Mouse (Mus musculus) T-helper 17 cell (primary cell): ENCODE measurements around the gene Celf5.

ENCODE experiments used
- in situ Hi-C, 2 experiments: fragments of 300-600 bp; cut with MboI, MseI; formaldehyde crosslinking; loops; 1 replicate in 1 of 2; 2 replicates in 1 of 2; pipeline ENCODE4 v1.15.1; 2025; ENCODE audit warnings: high pct_unique_total_duplicates in 2 of 2

Celf5 gene

DNA sequence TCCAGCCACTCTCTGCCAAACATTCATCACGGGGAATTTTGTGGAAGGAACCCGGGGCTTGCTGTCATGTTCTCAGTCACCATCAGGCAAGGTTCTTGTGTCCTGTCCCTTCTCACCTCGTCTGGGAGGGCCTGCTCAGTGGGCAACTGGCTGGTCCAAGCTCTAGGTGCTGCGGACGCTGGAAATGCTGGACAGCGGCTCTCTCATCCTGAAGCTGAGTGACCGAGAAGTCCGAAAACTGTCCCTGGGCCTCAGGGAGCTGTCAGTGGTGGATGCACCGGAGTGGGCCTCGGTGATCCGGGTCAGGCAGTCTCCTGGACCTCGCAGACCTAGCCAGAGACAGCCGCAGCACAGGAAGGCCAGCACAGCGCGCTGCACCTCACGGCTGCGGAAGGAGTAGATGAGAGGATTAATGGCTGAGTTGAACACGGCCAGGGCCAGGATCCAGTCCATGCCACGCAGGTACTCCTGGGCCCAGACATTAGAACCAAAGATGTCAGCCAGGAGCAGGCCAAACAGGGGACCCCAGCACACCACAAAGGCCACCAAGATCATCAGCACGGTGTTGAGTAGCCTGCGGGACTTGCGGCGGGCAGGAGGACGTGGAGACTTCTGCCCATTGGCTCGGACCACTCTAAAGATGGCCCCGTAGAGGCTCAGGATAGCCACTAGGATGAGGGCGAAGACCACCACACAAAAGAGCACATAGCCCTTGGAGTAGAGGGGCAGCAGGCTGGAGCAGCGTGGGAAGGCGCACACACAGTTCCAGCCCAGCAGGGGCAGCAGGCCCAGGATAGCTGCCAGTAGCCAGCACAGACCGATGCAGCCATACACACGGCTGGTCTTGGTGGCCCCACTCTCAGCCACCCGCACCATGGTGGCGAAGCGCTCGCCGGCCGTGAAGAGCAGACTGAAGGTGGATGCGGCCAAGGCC lies 16.1 kb upstream of the Celf5 start:
- in situ Hi-C loops: no loop called here

DNA sequence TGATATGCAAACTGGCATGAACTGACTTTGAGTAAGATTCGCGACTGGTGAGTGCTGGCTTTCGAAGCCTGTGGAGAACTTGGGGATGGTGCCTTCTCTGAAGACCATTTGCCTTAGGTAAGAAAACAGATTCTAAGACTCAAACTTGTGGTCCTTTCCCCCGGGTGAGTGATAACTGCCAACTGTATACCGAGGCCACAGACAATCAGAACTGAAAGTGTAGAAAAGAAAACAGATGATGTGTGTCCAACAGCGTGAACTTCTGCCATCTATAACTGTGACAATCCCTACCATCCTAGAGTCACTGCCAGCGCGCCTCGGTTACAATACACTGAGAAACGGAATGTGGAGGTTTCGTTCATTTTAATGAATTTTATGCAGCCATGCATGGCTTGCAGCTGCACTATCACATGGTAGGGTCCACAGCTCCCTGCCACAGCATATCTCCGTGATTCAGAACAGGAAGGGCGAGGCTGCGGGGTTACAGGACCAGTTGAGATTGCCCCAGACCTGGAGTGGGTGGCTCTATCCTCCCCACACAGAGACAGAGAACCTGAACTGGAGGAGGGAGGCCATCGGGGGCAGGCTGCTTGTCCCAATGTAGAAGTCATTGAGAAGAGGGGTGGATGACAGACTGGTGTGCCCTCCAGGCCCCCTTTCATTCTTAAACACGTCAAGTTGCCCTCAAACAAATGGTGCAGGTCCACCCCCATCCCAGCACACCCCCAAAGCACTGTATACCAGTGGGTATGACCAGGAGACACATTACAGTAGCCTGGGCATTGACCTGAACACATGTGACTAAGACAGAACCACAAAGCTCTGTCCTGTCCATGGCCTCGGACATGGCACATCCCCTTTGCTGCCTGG lies 15.1 kb upstream of the Celf5 start:
- in situ Hi-C loops: no loop called here

DNA sequence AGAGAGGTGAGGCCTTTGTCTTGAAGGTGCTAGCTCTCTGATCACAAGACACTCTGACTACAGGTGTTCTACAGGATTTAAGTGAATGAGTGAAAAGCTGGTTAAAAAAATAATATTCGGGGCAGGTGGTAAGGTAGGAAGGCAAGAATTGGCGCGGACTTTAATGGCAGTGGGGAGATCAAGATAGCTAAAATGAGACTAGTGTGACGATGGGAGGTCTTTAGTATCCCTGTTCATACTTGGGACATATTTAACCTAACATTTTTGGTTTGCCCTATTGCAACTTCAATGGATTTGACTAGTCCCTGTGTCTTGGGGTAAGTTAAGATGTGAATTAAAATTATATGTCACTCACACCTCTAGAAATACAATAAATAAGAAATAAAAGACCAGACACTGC lies 14.5 kb upstream of the Celf5 start:
- in situ Hi-C loops: no loop called here

GRCm38 (mm10) chr10:81496264-81496901 lies 13.9 kb upstream of the Celf5 start, which contains the start of gene Ncln:
Gene Ncln, minus strand, starts transcription at chr10:81496392.
- in situ Hi-C loops: no loop called here

- in situ Hi-C loops: no loop called here
These were observed 13.2 kb upstream of the Celf5 start for GRCm38 (mm10) chr10:81495616-81496263.

GRCm38 (mm10) chr10:81495151-81495550 lies 12.6 kb upstream of the Celf5 start:
- in situ Hi-C loops: no loop called here

GRCm38 (mm10) chr10:81494260-81495041 lies 11.9 kb upstream of the Celf5 start:
- in situ Hi-C loops: no loop called here

- in situ Hi-C loops: no loop called here
These were observed 11.2 kb upstream of the Celf5 start for GRCm38 (mm10) chr10:81493601-81494220.

DNA sequence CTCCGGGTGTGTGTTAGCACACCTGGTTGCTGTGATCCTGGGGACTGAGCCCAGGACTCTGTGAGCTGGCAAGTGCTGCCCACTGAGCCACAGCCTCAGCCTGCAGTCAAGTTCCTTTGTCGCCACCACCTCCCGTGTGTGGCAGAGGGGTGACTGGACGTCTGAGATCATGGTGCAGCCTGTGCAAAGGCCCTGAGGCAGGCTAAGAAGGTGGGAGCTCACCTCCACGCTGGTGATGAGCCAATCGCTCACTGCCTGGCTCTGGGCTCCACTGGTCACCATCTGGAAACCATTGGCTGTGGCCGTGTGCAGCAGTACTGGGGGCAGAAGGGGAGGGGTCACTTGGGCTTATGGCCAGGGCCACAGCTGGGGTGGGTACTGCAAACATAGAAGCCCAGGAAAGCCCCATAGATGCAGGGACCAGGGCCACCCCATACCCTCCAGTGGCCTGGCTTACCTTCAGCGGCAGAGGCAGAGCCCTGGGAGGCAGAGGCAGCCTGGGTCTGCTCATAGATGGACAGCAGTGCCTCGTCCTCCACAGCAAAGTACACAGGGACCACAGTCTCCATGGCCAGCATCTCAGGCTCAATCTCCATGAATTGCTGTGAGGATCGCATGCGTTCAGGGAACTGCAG lies 10.2 kb upstream of the Celf5 start:
- in situ Hi-C loops: no loop called here

DNA sequence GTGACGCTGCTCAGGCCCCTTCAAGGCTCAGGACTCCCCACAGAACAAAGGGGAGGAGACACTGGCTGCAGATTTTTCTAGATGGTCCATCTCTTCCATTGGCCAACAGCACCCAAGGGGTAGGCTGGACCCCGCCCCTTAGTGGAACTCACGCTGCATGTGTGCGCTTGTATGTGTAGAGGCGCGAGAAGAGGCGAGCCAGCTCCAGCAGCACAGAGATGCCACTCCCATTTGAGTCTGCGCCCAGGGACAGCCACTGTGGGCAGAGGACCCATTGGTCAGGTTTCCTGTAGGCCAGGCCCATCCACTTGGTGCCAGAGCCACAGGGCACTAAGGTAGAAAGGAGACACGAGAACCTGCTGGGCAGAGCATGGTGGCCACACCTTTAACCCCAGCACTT lies 8.5 kb upstream of the Celf5 start:
- in situ Hi-C loops: no loop called here

- in situ Hi-C loops: loop anchor here in 1 of 2 experiments (10.0 kb wide), 1 partner anchor 45 kb away; no protein-coding TSS in a partner anchor
These were observed 7.4 kb upstream of the Celf5 start for GRCm38 (mm10) chr10:81489941-81490340.

DNA sequence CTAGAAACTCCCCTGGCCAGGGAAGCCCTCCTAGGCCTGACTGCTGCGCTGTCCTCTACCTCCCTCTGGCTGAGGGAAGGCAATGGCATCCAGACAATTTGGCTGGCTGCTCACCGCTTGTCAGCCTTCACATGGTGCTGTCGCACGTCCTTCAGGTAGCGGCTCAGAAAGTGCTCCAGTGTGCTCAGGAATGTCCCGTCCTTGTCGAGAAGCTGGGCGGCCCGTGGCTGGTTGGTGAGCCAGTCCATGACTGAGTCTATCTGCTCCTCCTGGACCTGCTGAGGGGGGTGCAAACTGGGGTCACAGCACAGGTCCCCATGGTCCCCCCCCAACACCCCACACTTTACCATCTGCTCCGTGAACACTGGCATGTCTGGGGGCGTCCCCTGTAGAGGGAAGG lies 5.6 kb upstream of the Celf5 start:
- in situ Hi-C loops: loop anchor here in 1 of 2 experiments (10.0 kb wide), 1 partner anchor 47 kb away; no protein-coding TSS in a partner anchor

DNA sequence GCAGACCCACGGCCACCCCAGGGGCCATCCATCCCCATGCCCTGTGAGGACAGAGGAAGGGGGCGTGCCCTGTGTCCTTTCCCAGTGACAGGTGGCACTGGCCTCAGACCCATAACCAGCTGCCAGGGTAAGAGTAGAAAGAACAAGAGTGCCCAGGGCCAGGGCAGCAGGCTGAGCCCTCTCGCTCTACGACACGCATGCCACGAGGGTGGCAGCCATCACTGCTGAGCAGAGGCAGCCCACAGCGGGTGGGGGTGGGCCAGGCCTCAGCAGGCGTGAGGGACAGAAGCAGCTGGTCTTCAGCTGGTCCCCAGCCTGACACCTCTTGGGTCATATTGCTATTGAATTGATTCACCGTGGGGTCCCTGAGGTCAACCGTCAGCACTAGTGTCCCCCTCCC lies 4.0 kb upstream of the Celf5 start:
- in situ Hi-C loops: loop anchor here in 1 of 2 experiments (10.0 kb wide), 1 partner anchor 48 kb away; no protein-coding TSS in a partner anchor

DNA sequence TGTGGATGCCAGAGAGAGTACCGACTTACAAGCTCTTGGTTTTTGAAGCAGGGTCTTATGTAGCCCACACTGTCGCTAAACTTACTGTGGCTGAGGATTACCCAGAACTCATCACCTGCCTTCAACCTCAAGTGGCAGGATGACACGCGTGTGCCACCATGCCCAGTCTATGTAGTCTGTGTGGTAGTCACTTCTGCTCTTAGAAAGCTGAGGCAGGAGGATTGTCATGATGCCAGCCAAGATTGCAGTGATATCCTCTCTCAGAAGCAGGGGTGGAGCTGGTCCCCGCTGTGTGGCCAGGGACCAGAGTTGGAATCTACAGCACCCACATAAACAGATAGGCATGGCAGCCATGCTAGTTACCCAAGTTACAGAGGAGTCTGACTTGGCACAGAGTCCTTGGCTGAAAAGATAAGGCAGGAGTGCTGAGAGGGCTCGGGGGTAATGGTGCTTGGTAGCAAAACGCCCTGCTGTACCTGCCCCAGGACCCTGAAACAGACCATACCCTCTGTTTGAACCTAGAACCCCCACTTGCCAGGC lies 3.0 kb upstream of the Celf5 start:
- in situ Hi-C loops: loop anchor here in 1 of 2 experiments (10.0 kb wide), 1 partner anchor 49 kb away; no protein-coding TSS in a partner anchor

- in situ Hi-C loops: loop anchor here in 1 of 2 experiments (10.0 kb wide), 1 partner anchor 50 kb away; no protein-coding TSS in a partner anchor
These were observed 2.5 kb upstream of the Celf5 start for GRCm38 (mm10) chr10:81485060-81485449.

DNA sequence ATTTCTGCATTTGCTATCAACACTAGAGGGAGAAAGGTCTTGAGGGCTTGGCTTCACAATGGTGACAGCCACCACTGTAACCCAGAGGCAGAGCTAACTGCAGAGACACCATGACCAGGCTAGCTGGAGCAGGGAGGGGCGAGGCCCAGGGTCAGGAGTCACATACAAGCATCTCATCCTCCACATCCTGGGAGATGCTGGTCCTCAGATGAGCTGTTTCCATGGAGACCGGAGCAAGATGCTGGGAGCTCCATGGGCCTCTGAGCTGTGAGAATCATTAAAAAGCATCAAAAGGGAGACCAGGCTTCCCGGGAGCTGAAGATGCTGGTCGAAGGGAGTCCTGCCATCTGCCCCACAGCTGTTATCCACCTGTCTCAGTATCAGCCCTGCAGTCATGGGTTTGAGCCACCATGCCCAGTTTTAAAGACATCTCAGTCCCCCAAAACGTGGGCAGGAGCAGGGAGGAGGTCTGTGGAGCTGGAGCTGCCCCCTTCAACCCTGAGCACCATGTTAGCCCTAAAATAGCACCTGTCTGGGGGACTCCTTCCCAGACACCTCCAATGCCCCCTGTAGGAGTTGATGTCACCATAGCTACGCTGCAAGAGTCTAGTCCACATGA lies 2.0 kb upstream of the Celf5 start:
- in situ Hi-C loops: loop anchor here in 1 of 2 experiments (10.0 kb wide), 1 partner anchor 50 kb away; no protein-coding TSS in a partner anchor

DNA sequence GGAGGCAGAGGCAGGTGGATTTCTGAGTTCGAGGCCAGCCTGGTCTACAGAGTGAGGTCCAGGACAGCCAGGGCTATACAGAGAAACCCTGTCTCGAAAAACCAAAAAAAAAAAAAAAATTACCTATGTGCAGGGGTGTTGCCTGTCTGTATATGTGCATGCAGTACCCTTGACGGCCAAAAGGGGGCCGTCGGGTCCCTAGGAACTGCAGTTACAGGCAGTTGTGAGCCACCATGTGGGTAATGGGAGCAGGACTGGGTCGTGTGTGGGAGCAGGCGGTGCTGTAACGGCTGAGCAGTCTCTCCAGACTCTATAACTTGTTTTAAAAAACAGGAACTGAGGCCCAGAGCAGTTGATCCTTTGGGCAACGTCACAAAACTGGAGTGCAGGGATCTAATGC lies 1.5 kb upstream of the Celf5 start:
- in situ Hi-C loops: loop anchor here in 1 of 2 experiments (10.0 kb wide), 1 partner anchor 51 kb away; no protein-coding TSS in a partner anchor
